Mouse (Mus musculus) midbrain, postnatal 0 days (tissue): ENCODE data around the gene Pola1. TPM values are rescaled to one million over a fixed set of nuclear protein-coding genes. Genes with fewer than 3 reads are reported as not detected.

Experiments
- ATAC-seq: fragments of 200-750 bp; cut with Nextera tagmentation; 2 replicates; pipeline ENCODE4 v1.8.0; 2017; ENCODE audit warnings: moderate number of reproducible peaks, mild to moderate bottlenecking, moderate TSS enrichment, moderate library complexity; ENCODE audit not compliant: low FRiP score
- DNase-seq: peaks from one replicate; pipeline ENCODE4 v3.0.0-alpha.2; 2015; ENCODE audit warnings: low spot score
- H3K27ac ChIP-seq: fragments of 300-500 bp; sonication (generic); 2 replicates; pipeline ENCODE4 v1.5.1; 2014; ENCODE audit warnings: low read depth, mild to moderate bottlenecking, low read length, mixed read lengths
- H3K27me3 ChIP-seq: fragments of 300-500 bp; sonication (generic); 2 replicates; pipeline ENCODE4 v1.6.1; 2014; ENCODE audit warnings: low read length, control low read depth, mixed read lengths; ENCODE audit not compliant: insufficient read depth
- H3K36me3 ChIP-seq: fragments of 300-500 bp; sonication (generic); 2 replicates; pipeline ENCODE4 v1.6.1; 2014; ENCODE audit warnings: low read length, control low read depth, mixed read lengths; ENCODE audit not compliant: insufficient read depth
- H3K4me1 ChIP-seq: fragments of 300-500 bp; sonication (generic); 2 replicates; pipeline ENCODE4 v1.6.1; 2014; ENCODE audit warnings: mild to moderate bottlenecking, control low read depth, antibody characterized with exemption, low read length, mixed read lengths; ENCODE audit not compliant: insufficient read depth
- H3K4me2 ChIP-seq: fragments of 300-500 bp; sonication (generic); 2 replicates; pipeline ENCODE4 v1.6.1; 2014; ENCODE audit warnings: low read depth, mild to moderate bottlenecking, low read length, mixed read lengths; ENCODE audit not compliant: poor library complexity, severe bottlenecking
- H3K4me3 ChIP-seq: fragments of 300-500 bp; sonication (generic); 2 replicates; pipeline ENCODE4 v1.5.1; 2014; ENCODE audit warnings: low read depth, mild to moderate bottlenecking, low read length, moderate library complexity
- H3K9ac ChIP-seq: fragments of 300-500 bp; sonication (generic); replicated peaks from 2 replicates; pipeline ENCODE4 v1.6.1; 2014; ENCODE audit warnings: mild to moderate bottlenecking, low read length, moderate library complexity, mixed read lengths; ENCODE audit not compliant: poor library complexity, severe bottlenecking
- H3K9me3 ChIP-seq: fragments of 300-500 bp; sonication (generic); 2 replicates; pipeline ENCODE4 v1.6.1; 2016; ENCODE audit warnings: low read length, control low read depth
- CTCF ChIP-seq: IDR thresholded peaks from 2 replicates; pipeline ENCODE4 v1.5.1; 2016; ENCODE audit warnings: antibody characterized with exemption, mild to moderate bottlenecking
- WGBS: fragments of 180-500 bp; shearing (Covaris S2); extraction: QIAGEN DNeasy Blood & Tissue Kit; methylation state at CpG from one replicate; pipeline ENCODE4 v1.1.7; 2014; 5-methylcytosine and 5-hydroxymethylcytosine counted together
- polyA plus RNA-seq: library from polyadenylated mRNA; unstranded; fragments of >200 nt; fragmentation: Nextera tagmentation; extraction: Ambion mirVana; gene quantifications from 2 replicates; pipeline ENCODE4 v1.2.1, GENCODE M21; 2015
- total RNA-seq: library from RNA; depleted of rRNA; stranded (reverse); fragments of >200 nt; gene quantifications from 2 replicates; pipeline ENCODE4 v1.2.3, GENCODE M21; 2014

Gene Pola1
- total and polyA plus RNA-seq, 2 experiments from 2014 or later, result 1.7 to 5.1 TPM

- no peaks in the 10 kb centered on the region for H3K9me3 ChIP-seq
- WGBS, result 93% methylated on average over 5 of the region's 5 CpGs
- no peak overlapping the region for H3K4me2 ChIP-seq
- ATAC-seq (no peak), DNase-seq (no peak)
- H3K27me3 ChIP-seq, result no peaks in the 10 kb centered on the region
- no peaks in the 10 kb centered on the region for H3K4me1 ChIP-seq
- no peaks in the 10 kb centered on the region for H3K36me3 ChIP-seq
- TF ChIP-seq CTCF, result no peak
- H3K4me3 ChIP-seq, result no peak overlapping the region
- H3K27ac ChIP-seq, result no peak overlapping the region
- H3K9ac ChIP-seq, result no peak overlapping the region
Measured at GRCm38 (mm10) chrX:93663919-93664586, 32.1 kb upstream of the Pola1 start.

- no peaks in the 10 kb centered on the region for H3K9me3 ChIP-seq
- ATAC-seq (no peak), DNase-seq (no peak)
- no peaks in the 10 kb centered on the region for H3K4me1 ChIP-seq
- no peak overlapping the region for H3K4me3 ChIP-seq
- WGBS, result 69% methylated on average over 5 of the region's 5 CpGs
- no peaks in the 10 kb centered on the region for H3K36me3 ChIP-seq
- no peak for TF ChIP-seq CTCF
- no peak overlapping the region for H3K4me2 ChIP-seq
- H3K27me3 ChIP-seq, result no peaks in the 10 kb centered on the region
- H3K27ac ChIP-seq, result no peak overlapping the region
- no peak overlapping the region for H3K9ac ChIP-seq
Measured at GRCm38 (mm10) chrX:93655153-93655552, 23.2 kb upstream of the Pola1 start.

DNA sequence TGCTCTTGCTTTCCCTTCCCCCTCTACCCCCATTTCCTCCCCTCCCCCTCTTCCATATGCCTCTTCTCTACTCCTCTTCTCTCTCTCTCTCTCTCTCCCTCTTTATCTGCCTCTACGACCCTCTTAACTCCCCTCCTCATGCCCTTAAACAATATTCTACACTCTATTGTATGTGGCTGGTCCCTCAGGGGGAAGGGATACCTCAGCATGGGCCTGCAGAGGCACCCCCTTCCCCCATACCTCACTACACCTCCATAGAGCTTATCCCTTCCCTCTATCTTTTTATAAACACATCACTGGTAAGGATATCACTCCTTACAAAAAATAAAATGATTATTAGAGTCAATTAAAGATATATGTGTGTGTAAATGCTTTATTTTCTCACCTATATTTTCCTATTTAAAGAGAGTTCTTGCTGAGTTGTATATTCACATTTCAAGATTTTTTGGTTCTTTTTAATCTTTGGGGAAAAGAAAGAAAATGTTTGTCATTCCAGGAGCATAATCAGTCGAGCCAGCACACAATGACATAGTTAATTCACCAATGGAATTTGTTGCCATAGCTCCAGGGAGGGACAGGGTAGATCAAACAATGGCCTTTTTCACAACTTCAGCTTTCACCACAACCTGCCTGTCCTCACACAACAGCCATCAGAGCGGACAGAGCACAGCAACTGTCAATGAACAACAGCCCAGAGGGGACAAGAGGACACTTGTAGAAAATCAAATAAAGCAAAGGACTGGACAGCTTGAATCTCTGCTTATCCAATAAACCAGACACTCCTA lies 22.5 kb upstream of the Pola1 start, which contains the start of gene Pcyt1b:
Gene Pcyt1b (plus strand): TSS at position 646 of the 785 bp plus-strand sequence.
- TF ChIP-seq CTCF, result no peak
- no peak for ATAC-seq

DNA sequence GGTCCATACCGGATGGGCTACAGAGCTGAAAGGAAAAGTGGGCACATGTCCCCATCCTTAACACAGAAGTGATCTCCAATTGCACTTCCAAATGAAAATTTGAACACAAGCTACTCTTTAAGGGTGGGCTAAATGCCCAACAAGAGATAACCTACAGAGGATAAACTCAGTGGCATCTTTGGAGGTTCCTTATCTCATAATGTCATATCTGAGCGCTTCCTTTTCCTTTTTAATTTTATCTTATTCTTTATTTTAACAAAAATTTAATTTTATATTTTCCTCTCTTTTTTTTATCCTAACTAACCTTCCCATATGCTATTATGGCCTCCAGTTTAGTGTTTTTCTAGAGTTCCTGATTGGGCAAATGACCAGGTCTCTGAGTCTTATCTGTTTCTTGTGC lies 18.8 kb upstream of the Pola1 start:
- H3K9me3 ChIP-seq, result no peaks in the 10 kb centered on the region
- H3K4me1 ChIP-seq, result no peaks in the 10 kb centered on the region
- H3K27me3 ChIP-seq, result no peaks in the 10 kb centered on the region
- DNase-seq (no peak), ATAC-seq (no peak)
- no peak overlapping the region for H3K9ac ChIP-seq
- no peak overlapping the region for H3K4me2 ChIP-seq
- WGBS, result 93% methylated on average over 2 of the region's 2 CpGs
- no peak overlapping the region for H3K4me3 ChIP-seq
- no peak overlapping the region for H3K27ac ChIP-seq
- no peak for TF ChIP-seq CTCF
- H3K36me3 ChIP-seq, result no peaks in the 10 kb centered on the region

More for the DNA sequence above, 22.5 kb upstream of the Pola1 start, which contains the start of gene Pcyt1b:
- DNase-seq, result no peak
- no peaks in the 10 kb centered on the region for H3K4me1 ChIP-seq
- no peaks in the 10 kb centered on the region for H3K27me3 ChIP-seq
- H3K9ac ChIP-seq, result no peak within 1 kb of the TSS
- H3K4me2 ChIP-seq, result no peak within 1 kb of the TSS
- no peaks in the 10 kb centered on the region for H3K36me3 ChIP-seq
- no peak within 1 kb of the TSS for H3K4me3 ChIP-seq
- H3K27ac ChIP-seq, result no peak within 1 kb of the TSS
- 15% methylated on average over 3 of the region's 3 CpGs for WGBS
- no peaks in the 10 kb centered on the region for H3K9me3 ChIP-seq

DNA sequence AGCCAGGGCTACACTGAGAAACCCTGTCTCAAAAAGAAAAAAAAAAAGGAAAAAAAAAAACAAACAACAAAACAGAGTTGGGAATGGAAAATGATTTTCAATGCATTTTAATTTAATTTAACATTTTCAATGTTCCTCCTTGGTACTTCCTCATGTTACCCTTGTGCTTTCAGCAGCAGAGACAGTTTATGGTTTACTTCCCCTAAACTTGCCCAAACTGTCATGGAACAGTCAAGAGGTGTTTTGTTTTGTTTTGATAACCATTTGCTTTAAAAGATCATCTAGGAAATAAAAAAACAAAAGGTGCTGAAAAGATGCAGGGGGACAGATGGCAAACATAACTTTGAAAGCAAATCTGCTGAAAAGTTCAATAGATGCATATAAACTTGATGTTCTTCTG lies 12.1 kb upstream of the Pola1 start:
- no peak for DNase-seq
- no peak overlapping the region for H3K4me2 ChIP-seq
- no peak overlapping the region for H3K4me3 ChIP-seq
- no peak overlapping the region for H3K27ac ChIP-seq
- H3K27me3 ChIP-seq, result no peaks in the 10 kb centered on the region
- ATAC-seq, result no peak
- H3K4me1 ChIP-seq, result no peaks in the 10 kb centered on the region
- TF ChIP-seq CTCF, result no peak
- no peaks in the 10 kb centered on the region for H3K9me3 ChIP-seq
- no peak overlapping the region for H3K9ac ChIP-seq
- no peaks in the 10 kb centered on the region for H3K36me3 ChIP-seq

DNA sequence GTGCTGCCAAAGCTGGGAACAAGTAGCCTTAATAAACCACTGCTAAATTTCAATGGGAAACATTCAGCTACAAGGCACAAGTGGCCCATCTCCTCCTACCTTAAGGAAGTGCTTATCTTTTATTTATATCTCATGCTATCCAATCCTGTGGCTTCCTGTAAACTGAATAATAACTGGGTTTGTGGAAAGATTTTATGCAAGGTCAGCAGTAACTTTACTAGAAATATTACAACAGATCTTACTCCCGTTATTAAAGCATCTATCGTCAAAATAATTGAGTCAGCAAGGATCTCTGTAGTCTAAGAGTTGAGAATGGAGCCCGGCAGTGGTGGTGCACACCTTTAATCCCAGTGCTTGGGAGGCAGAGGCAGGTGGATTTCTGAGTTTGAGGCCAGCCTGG lies 11.6 kb upstream of the Pola1 start:
- H3K27ac ChIP-seq, result no peak overlapping the region
- H3K4me1 ChIP-seq, result no peaks in the 10 kb centered on the region
- H3K27me3 ChIP-seq, result no peaks in the 10 kb centered on the region
- no peak for TF ChIP-seq CTCF
- H3K9ac ChIP-seq, result no peak overlapping the region
- H3K4me2 ChIP-seq, result no peak overlapping the region
- DNase-seq (no peak), ATAC-seq (no peak)
- H3K36me3 ChIP-seq, result no peaks in the 10 kb centered on the region
- H3K4me3 ChIP-seq, result no peak overlapping the region
- 89% methylated on average over 3 of the region's 3 CpGs for WGBS
- no peaks in the 10 kb centered on the region for H3K9me3 ChIP-seq
